Mouse (Mus musculus): Measurements from ENCODE around the gene Cdkn2aip.

- TF ChIP-seq POLR2AphosphoS5 (IDR thresholded peaks at IDR 0.05; ENCODE audit: insufficient replicate concordance, low read depth, low read length), result no peak
- no peak for TF ChIP-seq CTCF (IDR thresholded peaks at IDR 0.05; ENCODE audit: low read depth, low read length)
- TF ChIP-seq GATA2 (IDR thresholded peaks at IDR 0.05; ENCODE audit: borderline replicate concordance, low read depth, low read length), result no peak
- TF ChIP-seq GATA1 (IDR thresholded peaks at IDR 0.05; ENCODE audit: borderline replicate concordance, low read length), result no peak
- TF ChIP-seq TAL1 (conservative IDR thresholded peaks at IDR 0.05; ENCODE audit: low read depth, low read length), result no peak
Measured at GRCm38 (mm10) chr8:47749491-47749890, 35.8 kb upstream of the Cdkn2aip start.

Measured in G1E (cell line).